Mouse (Mus musculus): ENCODE results near the gene Epha2. TPM values are rescaled to one million over a fixed set of nuclear protein-coding genes. Genes with fewer than 3 reads are reported as not detected.

The Epha2 gene
- polyA plus RNA-seq, 1 experiment from 2014 or later: 3.4 TPM

GRCm38 (mm10) chr4:141311506-141311905 lies 10.5 kb downstream of the Epha2 start:
- Histone ChIP-seq H3K27me3 (replicated peaks; ENCODE audit: control insufficient read depth, insufficient read depth, low read length) (no peaks in the 10 kb centered on the region), H3K27ac (ENCODE audit: low read depth) (peak overlapping the region; percentile 38; the same call in 1 of the 2 replicates), H3K9me3 (ENCODE audit: control insufficient read depth, low read length) (no peaks in the 10 kb centered on the region), H3K9ac (ENCODE audit: low read length) (no peak overlapping the region), H3K36me3 (ENCODE audit: control insufficient read depth, insufficient read depth, low read length) (no peaks in the 10 kb centered on the region), H3K4me2 (ENCODE audit: low read length) (no peak overlapping the region), H3K4me1 (replicated peaks; ENCODE audit: control insufficient read depth, insufficient read depth, low read length) (peaks cover 32% of the 10 kb centered on the region), H3K4me3 (ENCODE audit: low read depth, low read length) (no peak overlapping the region)
- WGBS: 34% methylated on average over 6 of the region's 6 CpGs
- no peak for ATAC-seq (replicated peaks; ENCODE audit: low FRiP score, low TSS enrichment, low read depth)
- DNase-seq (ENCODE audit: low spot score): no peak

- peaks cover 32% of the 10 kb centered on the region for H3K4me1 ChIP-seq (replicated peaks; ENCODE audit: control insufficient read depth, insufficient read depth, low read length)
- WGBS: 70% methylated on average over 2 of the region's 2 CpGs
- H3K4me3 ChIP-seq (ENCODE audit: low read depth, low read length): no peak overlapping the region
- peak overlapping the region; percentile 38; the same call in 1 of the 2 replicates for H3K27ac ChIP-seq (ENCODE audit: low read depth)
- no peak overlapping the region for H3K9ac ChIP-seq (ENCODE audit: low read length)
- no peaks in the 10 kb centered on the region for H3K27me3 ChIP-seq (replicated peaks; ENCODE audit: control insufficient read depth, insufficient read depth, low read length)
- no peaks in the 10 kb centered on the region for H3K9me3 ChIP-seq (ENCODE audit: control insufficient read depth, low read length)
- no peak overlapping the region for H3K4me2 ChIP-seq (ENCODE audit: low read length)
- 0 out of 2 replicates have a peak, but pooled peaks cover 2% of the 10 kb centered on the region for H3K36me3 ChIP-seq (ENCODE audit: control insufficient read depth, insufficient read depth, low read length)
- DNase-seq (ENCODE audit: low spot score) (no peak), ATAC-seq (replicated peaks; ENCODE audit: low FRiP score, low TSS enrichment, low read depth) (no peak; the same call in 1 of the 2 replicates)
Observed at GRCm38 (mm10) chr4:141311908-141312307, 10.9 kb downstream of the Epha2 start.

- H3K4me2 ChIP-seq (ENCODE audit: low read length): no peak overlapping the region; the same call in 1 of the 2 replicates
- no peak overlapping the region; the same call in 1 of the 2 replicates for H3K27ac ChIP-seq (ENCODE audit: low read depth)
- DNase-seq (ENCODE audit: low spot score) (no peak), ATAC-seq (replicated peaks; ENCODE audit: low FRiP score, low TSS enrichment, low read depth) (peak; percentile 22)
- H3K9me3 ChIP-seq (ENCODE audit: control insufficient read depth, low read length): no peaks in the 10 kb centered on the region
- H3K36me3 ChIP-seq (ENCODE audit: control insufficient read depth, insufficient read depth, low read length): 0 out of 2 replicates have a peak, but pooled peaks cover 4% of the 10 kb centered on the region
- peaks cover 32% of the 10 kb centered on the region for H3K4me1 ChIP-seq (replicated peaks; ENCODE audit: control insufficient read depth, insufficient read depth, low read length)
- H3K9ac ChIP-seq (ENCODE audit: low read length): 0 out of 2 replicates have a peak overlapping the region, but pooled peaks have one; percentile 7
- 63% methylated on average over 17 of the region's 17 CpGs for WGBS
- no peak overlapping the region for H3K4me3 ChIP-seq (ENCODE audit: low read depth, low read length)
- H3K27me3 ChIP-seq (replicated peaks; ENCODE audit: control insufficient read depth, insufficient read depth, low read length): no peaks in the 10 kb centered on the region
Observed at GRCm38 (mm10) chr4:141312513-141313131, 11.6 kb downstream of the Epha2 start.

GRCm38 (mm10) chr4:141313481-141313880 lies 12.4 kb downstream of the Epha2 start:
- DNase-seq (ENCODE audit: low spot score) (no peak), ATAC-seq (replicated peaks; ENCODE audit: low FRiP score, low TSS enrichment, low read depth) (no peak)
- H3K9me3 ChIP-seq (ENCODE audit: control insufficient read depth, low read length): no peaks in the 10 kb centered on the region
- H3K4me1 ChIP-seq (replicated peaks; ENCODE audit: control insufficient read depth, insufficient read depth, low read length): peaks cover 32% of the 10 kb centered on the region
- whole genome bisulfite sequencing: 61% methylated on average over 8 of the region's 8 CpGs
- no peak overlapping the region for H3K4me2 ChIP-seq (ENCODE audit: low read length)
- H3K9ac ChIP-seq (ENCODE audit: low read length): no peak overlapping the region
- H3K4me3 ChIP-seq (ENCODE audit: low read depth, low read length): no peak overlapping the region
- 0 out of 2 replicates have a peak, but pooled peaks cover 7% of the 10 kb centered on the region for H3K36me3 ChIP-seq (ENCODE audit: control insufficient read depth, insufficient read depth, low read length)
- no peaks in the 10 kb centered on the region for H3K27me3 ChIP-seq (replicated peaks; ENCODE audit: control insufficient read depth, insufficient read depth, low read length)
- no peak overlapping the region for H3K27ac ChIP-seq (ENCODE audit: low read depth)

- 53% methylated on average over 11 of the region's 11 CpGs for WGBS
- DNase-seq (ENCODE audit: low spot score) (no peak), ATAC-seq (replicated peaks; ENCODE audit: low FRiP score, low TSS enrichment, low read depth) (no peak)
- Histone ChIP-seq H3K9me3 (ENCODE audit: control insufficient read depth, low read length) (no peaks in the 10 kb centered on the region), H3K36me3 (ENCODE audit: control insufficient read depth, insufficient read depth, low read length) (0 out of 2 replicates have a peak, but pooled peaks cover 7% of the 10 kb centered on the region), H3K4me1 (replicated peaks; ENCODE audit: control insufficient read depth, insufficient read depth, low read length) (peaks cover 32% of the 10 kb centered on the region), H3K27ac (ENCODE audit: low read depth) (no peak overlapping the region), H3K4me2 (ENCODE audit: low read length) (no peak overlapping the region), H3K4me3 (ENCODE audit: low read depth, low read length) (no peak overlapping the region), H3K27me3 (replicated peaks; ENCODE audit: control insufficient read depth, insufficient read depth, low read length) (no peaks in the 10 kb centered on the region), H3K9ac (ENCODE audit: low read length) (no peak overlapping the region)
Observed at GRCm38 (mm10) chr4:141313924-141314323, 12.9 kb downstream of the Epha2 start.

- H3K4me1 ChIP-seq (replicated peaks; ENCODE audit: control insufficient read depth, insufficient read depth, low read length): peaks cover 30% of the 10 kb centered on the region
- H3K27ac ChIP-seq (ENCODE audit: low read depth): no peak overlapping the region
- no peak overlapping the region for H3K4me2 ChIP-seq (ENCODE audit: low read length)
- H3K36me3 ChIP-seq (ENCODE audit: control insufficient read depth, insufficient read depth, low read length): peaks cover 7% of the 10 kb centered on the region; the same call in 1 of the 2 replicates
- no peaks in the 10 kb centered on the region for H3K27me3 ChIP-seq (replicated peaks; ENCODE audit: control insufficient read depth, insufficient read depth, low read length)
- no peak overlapping the region for H3K4me3 ChIP-seq (ENCODE audit: low read depth, low read length)
- no peak for ATAC-seq (replicated peaks; ENCODE audit: low FRiP score, low TSS enrichment, low read depth)
- DNase-seq (ENCODE audit: low spot score): no peak
- no peak overlapping the region for H3K9ac ChIP-seq (ENCODE audit: low read length)
- no peaks in the 10 kb centered on the region for H3K9me3 ChIP-seq (ENCODE audit: control insufficient read depth, low read length)
- WGBS: 83% methylated on average over 6 of the region's 6 CpGs
Observed at GRCm38 (mm10) chr4:141314745-141315144, 13.7 kb downstream of the Epha2 start.

- Histone ChIP-seq H3K36me3 (ENCODE audit: control insufficient read depth, insufficient read depth, low read length) (peaks cover 7% of the 10 kb centered on the region; the same call in 1 of the 2 replicates), H3K9me3 (ENCODE audit: control insufficient read depth, low read length) (no peaks in the 10 kb centered on the region), H3K4me3 (ENCODE audit: low read depth, low read length) (no peak overlapping the region), H3K27ac (ENCODE audit: low read depth) (no peak overlapping the region), H3K4me1 (replicated peaks; ENCODE audit: control insufficient read depth, insufficient read depth, low read length) (peaks cover 17% of the 10 kb centered on the region), H3K9ac (ENCODE audit: low read length) (no peak overlapping the region), H3K4me2 (ENCODE audit: low read length) (no peak overlapping the region), H3K27me3 (replicated peaks; ENCODE audit: control insufficient read depth, insufficient read depth, low read length) (no peaks in the 10 kb centered on the region)
- 65% methylated on average over 7 of the region's 7 CpGs for WGBS
- no peak for DNase-seq (ENCODE audit: low spot score)
- ATAC-seq (replicated peaks; ENCODE audit: low FRiP score, low TSS enrichment, low read depth): no peak
Observed at GRCm38 (mm10) chr4:141316023-141316422, 15.0 kb downstream of the Epha2 start.

- H3K4me2 ChIP-seq (ENCODE audit: low read length): no peak overlapping the region
- WGBS: 87% methylated on average over 18 of the region's 18 CpGs
- no peak for ATAC-seq (replicated peaks; ENCODE audit: low FRiP score, low TSS enrichment, low read depth)
- no peak overlapping the region for H3K9ac ChIP-seq (ENCODE audit: low read length)
- no peak overlapping the region for H3K27ac ChIP-seq (ENCODE audit: low read depth)
- no peaks in the 10 kb centered on the region for H3K9me3 ChIP-seq (ENCODE audit: control insufficient read depth, low read length)
- H3K27me3 ChIP-seq (replicated peaks; ENCODE audit: control insufficient read depth, insufficient read depth, low read length): no peaks in the 10 kb centered on the region
- peaks cover 11% of the 10 kb centered on the region; the same call in 1 of the 2 replicates for H3K4me1 ChIP-seq (replicated peaks; ENCODE audit: control insufficient read depth, insufficient read depth, low read length)
- H3K4me3 ChIP-seq (ENCODE audit: low read depth, low read length): no peak overlapping the region
- H3K36me3 ChIP-seq (ENCODE audit: control insufficient read depth, insufficient read depth, low read length): peaks cover 11% of the 10 kb centered on the region; the same call in 1 of the 2 replicates
- no peak for DNase-seq (ENCODE audit: low spot score)
Observed at GRCm38 (mm10) chr4:141316498-141317180, 15.6 kb downstream of the Epha2 start.
